Mouse (Mus musculus) embryonic fibroblast, embryonic 13.5 days (primary cell): ENCODE measurements around the gene Htr1f.

Experiments
- CTCF ChIP-seq: IDR thresholded peaks from 2 replicates; pipeline ENCODE4 v1.5.1; 2011; ENCODE audit warnings: mild to moderate bottlenecking, control low read depth, low read length, moderate library complexity, borderline replicate concordance; ENCODE audit not compliant: insufficient read depth
- POLR2A ChIP-seq: IDR thresholded peaks from 2 replicates; pipeline ENCODE4 v1.6.1; 2011; ENCODE audit warnings: low read depth, mild to moderate bottlenecking, control low read depth, low read length, moderate library complexity

- TF ChIP-seq CTCF = no peak
- TF ChIP-seq POLR2A = no peak
These were observed 163.9 kb downstream of the Htr1f start for GRCm38 (mm10) chr16:64941646-64942195.
